Mouse (Mus musculus): Measurements from ENCODE around the gene Prrt4.

- no peak for TF ChIP-seq CTCF (IDR thresholded peaks at IDR 0.05; ENCODE audit: low read depth)
- no peak for TF ChIP-seq EP300 (IDR thresholded peaks at IDR 0.05; ENCODE audit: low read depth)
These were observed 31.9 kb downstream of the Prrt4 start for GRCm38 (mm10) chr6:29147407-29148010.

All from liver, postnatal 0 days (tissue).